Mouse (Mus musculus): ENCODE measurements at regions not wholly inside any gene's neighbourhood (a gene's known extent, or its start where the extent isn't known, plus 50 kb on each side); places are given as distances from the start of the nearest gene placed in this dataset.

- no peak for DNase-seq (ENCODE audit: low spot score in 2 of 2)
Observed at GRCm38 (mm10) chr11:45174811-45175798, 558.0 kb downstream of the Ebf1 start.

- DNase-seq (ENCODE audit: low spot score in 2 of 2): no peak
Observed at GRCm38 (mm10) chr11:45176971-45177370, 559.9 kb downstream of the Ebf1 start.

GRCm38 (mm10) chr11:45178036-45178435 is 560.9 kb downstream of the Ebf1 start:
- DNase-seq (ENCODE audit: low spot score in 2 of 2): no peak

GRCm38 (mm10) chr11:45179019-45179418 is 561.9 kb downstream of the Ebf1 start:
- no peak for DNase-seq (ENCODE audit: low spot score in 2 of 2)

- no peak for DNase-seq (ENCODE audit: low spot score in 2 of 2)
Observed at GRCm38 (mm10) chr11:45190601-45191370, 573.7 kb downstream of the Ebf1 start.

GRCm38 (mm10) chr11:45191392-45192189 is 574.5 kb downstream of the Ebf1 start:
- DNase-seq (ENCODE audit: low spot score in 2 of 2): no peak

- no peak for DNase-seq (ENCODE audit: low spot score in 2 of 2)
Observed at GRCm38 (mm10) chr11:45193319-45193718, 576.2 kb downstream of the Ebf1 start.

- no peak for DNase-seq (ENCODE audit: low spot score in 2 of 2)
Observed at GRCm38 (mm10) chr11:45199520-45199919, 582.4 kb downstream of the Ebf1 start.

- DNase-seq (ENCODE audit: low spot score in 2 of 2): no peak
Observed at GRCm38 (mm10) chr11:45200714-45201405, 583.7 kb downstream of the Ebf1 start.

GRCm38 (mm10) chr11:45203446-45203845 is 586.3 kb downstream of the Ebf1 start:
- no peak for DNase-seq (ENCODE audit: low spot score in 2 of 2)

- DNase-seq (ENCODE audit: low spot score in 2 of 2): no peak
Observed at GRCm38 (mm10) chr11:45206611-45207525, 589.8 kb downstream of the Ebf1 start.

- no peak for DNase-seq (ENCODE audit: low spot score in 2 of 2)
Observed at GRCm38 (mm10) chr11:45214096-45214495, 597.0 kb downstream of the Ebf1 start.

- no peak for DNase-seq (ENCODE audit: low spot score in 2 of 2)
Observed at GRCm38 (mm10) chr11:45216942-45217474, 599.9 kb downstream of the Ebf1 start.

- no peak for DNase-seq (ENCODE audit: low spot score in 2 of 2)
Observed at GRCm38 (mm10) chr11:45219239-45219638, 602.1 kb downstream of the Ebf1 start.

- no peak for DNase-seq (ENCODE audit: low spot score in 2 of 2)
Observed at GRCm38 (mm10) chr11:45222021-45222420, 604.9 kb downstream of the Ebf1 start.

- DNase-seq (ENCODE audit: low spot score in 2 of 2): no peak
Observed at GRCm38 (mm10) chr11:45235476-45236412, 616.1 kb upstream of the Clint1 start.

GRCm38 (mm10) chr11:45237056-45237455 is 614.8 kb upstream of the Clint1 start:
- no peak for DNase-seq (ENCODE audit: low spot score in 2 of 2)

- no peak for DNase-seq (ENCODE audit: low spot score in 2 of 2)
Observed at GRCm38 (mm10) chr11:45239044-45239443, 612.8 kb upstream of the Clint1 start.

- no peak for DNase-seq (ENCODE audit: low spot score in 2 of 2)
Observed at GRCm38 (mm10) chr11:45240419-45240818, 611.4 kb upstream of the Clint1 start.
